Mouse (Mus musculus): Measurements from ENCODE around the gene Rasgrf1.

DNA sequence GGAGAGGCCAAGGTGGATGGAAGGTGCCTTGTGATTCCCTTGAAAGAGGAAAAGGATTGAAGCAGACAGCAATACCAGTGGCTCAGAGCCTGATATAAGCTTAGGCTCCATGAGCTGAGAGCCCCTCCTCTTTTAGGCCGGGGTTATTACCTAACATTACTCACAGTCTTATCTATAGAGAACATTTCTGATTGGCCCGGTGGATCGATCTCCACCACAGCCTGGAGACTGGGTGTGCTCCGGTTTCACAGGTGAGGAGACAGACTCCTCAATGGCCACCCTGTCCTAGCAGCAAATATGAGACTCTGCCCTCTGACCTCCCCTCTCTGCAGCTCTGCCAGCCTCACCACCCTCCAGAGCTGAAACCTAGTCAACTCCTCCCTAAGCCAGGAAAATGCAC lies 3.4 kb downstream of the Rasgrf1 start:
- TF ChIP-seq POLR2A (IDR thresholded peaks at IDR 0.05; ENCODE audit: borderline replicate concordance, insufficient read depth, low read length) (no peak), CTCF (IDR thresholded peaks at IDR 0.05; ENCODE audit: borderline replicate concordance, insufficient read depth, low read depth, low read length) (no peak)

Data from cerebellum, adult 2 months (tissue).